Mouse (Mus musculus) monocyte, adult 59 days (primary cell): ENCODE measurements around the gene Kcnj11. TPM values are rescaled to one million over a fixed set of nuclear protein-coding genes. Genes with fewer than 3 reads are reported as not detected.

Experiments used
- total RNA-seq, 2 experiments: library from RNA; stranded (reverse); gene quantifications; one replicate each; pipeline ENCODE4 v1.2.4; 2023

Kcnj11 gene
- total RNA-seq: 1 to 10 TPM in 1 of 2 experiments, not detected in 1; 1.0 TPM

DNA sequence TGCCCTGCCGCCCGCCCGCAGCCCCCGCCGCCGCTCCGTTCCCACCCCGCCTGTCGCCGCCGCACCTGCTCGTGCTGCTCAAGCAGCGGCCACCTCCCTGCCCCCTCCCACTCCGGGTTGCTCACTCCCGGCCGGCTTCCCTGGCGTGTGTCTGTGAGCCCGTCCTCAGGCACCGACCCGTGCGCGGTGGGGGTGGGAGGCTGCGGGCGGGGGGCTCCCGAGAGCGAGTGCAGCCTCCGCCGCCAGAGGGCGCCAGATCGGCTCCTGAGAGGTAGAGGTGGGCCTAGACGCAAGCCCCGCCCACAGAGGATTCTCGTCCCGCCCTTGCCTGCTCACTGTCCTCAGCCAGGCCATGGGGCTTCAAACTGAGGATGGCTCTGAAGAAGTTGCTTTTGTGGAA, at the start of gene Kcnj11:
Kcnj11 (minus strand) TSS at position 202 of the 400 bp plus-strand sequence.

Other genes with a start within 250 kb of the Kcnj11 start
- gene Kdelr1, start 228.0 kb downstream of the Kcnj11 start, total RNA-seq: 100 to 1,000 TPM in 1 of 2 experiments, 10 to 100 TPM in 1; 89.1 to 104 TPM
- under 1 TPM; 0.30 to 0.42 TPM for gene Grin2d, start 222.4 kb downstream of the Kcnj11 start, total RNA-seq
- not detected for gene Syngr4, start 204.1 kb downstream of the Kcnj11 start, total RNA-seq
- gene Tmem143, start 203.8 kb downstream of the Kcnj11 start, total RNA-seq: 1 to 10 TPM; 7.7 to 9.3 TPM
- 100 to 1,000 TPM; 594 to 671 TPM for gene Emp3, start 179.4 kb downstream of the Kcnj11 start, total RNA-seq
- gene Ccdc114, start 176.7 kb downstream of the Kcnj11 start, total RNA-seq: 1 to 10 TPM; 3.0 to 3.4 TPM
- not detected for gene Abcc6, start 70.5 kb downstream of the Kcnj11 start, total RNA-seq
- gene Nomo1, start 67.1 kb downstream of the Kcnj11 start, total RNA-seq: 10 to 100 TPM; 22.6 to 24.9 TPM
- gene Abcc8, start 79.3 kb upstream of the Kcnj11 start, total RNA-seq: 1 to 10 TPM in 1 of 2 experiments, under 1 TPM in 1; 0.21 to 1.9 TPM
- not detected for gene Ush1c, start 137.7 kb upstream of the Kcnj11 start, total RNA-seq
- under 1 TPM; 0.46 to 0.55 TPM for gene Otog, start 140.2 kb upstream of the Kcnj11 start, total RNA-seq